Mouse (Mus musculus) thymus, adult 2 months (tissue): Measurements from ENCODE around the gene Pagr1b. TPM values are rescaled to one million over a fixed set of nuclear protein-coding genes. Genes with fewer than 3 reads are reported as not detected.

Experiments
- DNase-seq: peaks from one replicate; pipeline ENCODE4 v3.0.0; 2021
- H3K27ac ChIP-seq: fragments of 200-500 bp; 2 replicates; pipeline ENCODE4 v1.5.1; 2012; ENCODE audit warnings: low read length, control low read depth; ENCODE audit not compliant: control insufficient read depth, insufficient read depth
- H3K27me3 ChIP-seq: fragments of 200-500 bp; 2 replicates; pipeline ENCODE4 v1.6.1; 2012; ENCODE audit warnings: mild to moderate bottlenecking, low read length, moderate library complexity, mixed read lengths; ENCODE audit not compliant: control insufficient read depth, insufficient read depth
- H3K36me3 ChIP-seq: fragments of 200-500 bp; 2 replicates; pipeline ENCODE4 v1.6.1; 2012; ENCODE audit warnings: mild to moderate bottlenecking, low read length, moderate library complexity; ENCODE audit not compliant: control insufficient read depth, insufficient read depth
- H3K4me1 ChIP-seq: fragments of 200-500 bp; replicated peaks from 2 replicates; pipeline ENCODE4 v1.6.1; 2012; ENCODE audit warnings: low read length; ENCODE audit not compliant: control insufficient read depth, insufficient read depth
- H3K4me3 ChIP-seq: fragments of 200-500 bp; 2 replicates; pipeline ENCODE4 v1.5.1; 2012; ENCODE audit warnings: mild to moderate bottlenecking, low read length, control low read depth, moderate library complexity; ENCODE audit not compliant: control insufficient read depth, insufficient read depth
- CTCF ChIP-seq: fragments of 200-500 bp; IDR thresholded peaks from 2 replicates; pipeline ENCODE4 v1.5.1; 2012; ENCODE audit warnings: mild to moderate bottlenecking, control low read depth, low read length, moderate library complexity, borderline replicate concordance; ENCODE audit not compliant: control insufficient read depth, poor library complexity, insufficient read depth; ENCODE audit errors: extremely low read depth
- POLR2A ChIP-seq: fragments of 200-500 bp; IDR thresholded peaks from 2 replicates; pipeline ENCODE4 v1.6.1; 2012; ENCODE audit warnings: mild to moderate bottlenecking, low read length, control low read depth, moderate library complexity; ENCODE audit not compliant: control insufficient read depth, poor library complexity, insufficient read depth; ENCODE audit errors: extremely low read depth
- WGBS: fragments of 180-500 bp; shearing (Covaris S2); methylation state at CpG from one replicate; pipeline ENCODE4 v1.1.7; 2018; 5-methylcytosine and 5-hydroxymethylcytosine counted together
- polyA plus RNA-seq: library from polyadenylated mRNA; depleted of rRNA; stranded (reverse); fragments of >200 nt; gene quantifications from 2 replicates; pipeline ENCODE4 v1.2.3, GENCODE M21; 2012; rRNA removed

Pagr1b gene
- polyA plus RNA-seq, 1 experiment, result 5.4 TPM

GRCm38 (mm10) chr7:126961965-126962364, 54.3 kb downstream of the Pagr1b start:
- 95% methylated on average over 4 of the region's 4 CpGs for WGBS
- H3K36me3 ChIP-seq, result no peaks in the 10 kb centered on the region
- no peaks in the 10 kb centered on the region for H3K27me3 ChIP-seq
- H3K4me3 ChIP-seq, result no peak overlapping the region
- H3K4me1 ChIP-seq, result no peaks in the 10 kb centered on the region
- no peak overlapping the region for H3K27ac ChIP-seq
- no peak for DNase-seq
- TF ChIP-seq CTCF, result no peak
- TF ChIP-seq POLR2A, result no peak

DNA sequence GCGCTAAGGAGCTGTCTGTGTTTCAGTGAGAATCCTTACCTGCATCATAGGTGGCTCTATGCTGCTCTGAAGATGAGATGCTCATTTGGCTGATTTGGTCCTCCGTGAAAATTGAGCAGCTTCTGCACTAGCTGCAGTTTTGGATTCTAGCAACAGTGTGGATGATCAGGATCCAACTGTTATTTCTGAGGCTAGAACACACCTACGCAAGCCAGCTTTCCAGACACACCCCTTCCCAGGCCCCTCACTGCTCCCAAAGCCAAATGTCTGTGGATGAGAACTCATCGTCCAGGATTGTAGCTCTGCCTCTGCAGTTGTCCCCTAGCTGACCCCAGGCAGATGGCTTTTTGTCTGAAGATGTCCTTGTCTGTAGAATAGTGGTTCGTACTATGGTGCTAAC, 55.2 kb downstream of the Pagr1b start:
- Histone ChIP-seq H3K4me1 (no peaks in the 10 kb centered on the region), H3K4me3 (no peak overlapping the region), H3K27me3 (no peaks in the 10 kb centered on the region), H3K36me3 (no peaks in the 10 kb centered on the region), H3K27ac (no peak overlapping the region)
- no peak for DNase-seq
- WGBS, result 100% methylated on average over 5 of the region's 5 CpGs
- no peak for TF ChIP-seq POLR2A
- no peak for TF ChIP-seq CTCF

DNA sequence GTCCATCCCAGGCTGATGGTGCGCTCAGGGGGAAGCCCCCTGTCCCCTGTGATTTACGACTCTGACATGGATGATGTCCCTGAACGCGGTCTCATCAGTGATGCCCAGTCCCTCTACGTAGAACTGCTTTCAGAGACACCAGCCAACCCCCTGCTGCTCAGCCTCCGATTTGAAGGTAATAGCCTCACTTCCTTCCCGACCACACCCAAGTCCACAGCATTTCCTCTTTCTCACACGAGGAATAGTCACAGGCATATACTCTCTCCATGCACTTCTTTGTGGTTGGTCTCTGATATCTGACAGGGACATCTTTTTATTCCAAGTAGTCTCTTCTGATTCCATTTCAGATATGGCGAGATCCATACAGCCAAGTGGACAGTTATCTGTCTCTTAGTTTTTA, 56.5 kb downstream of the Pagr1b start:
- H3K27ac ChIP-seq, result no peak overlapping the region
- 57% methylated on average over 9 of the region's 9 CpGs for WGBS
- no peaks in the 10 kb centered on the region for H3K36me3 ChIP-seq
- no peaks in the 10 kb centered on the region for H3K27me3 ChIP-seq
- H3K4me3 ChIP-seq, result no peak overlapping the region
- no peak for DNase-seq
- no peaks in the 10 kb centered on the region for H3K4me1 ChIP-seq
- no peak for TF ChIP-seq POLR2A
- no peak for TF ChIP-seq CTCF

DNA sequence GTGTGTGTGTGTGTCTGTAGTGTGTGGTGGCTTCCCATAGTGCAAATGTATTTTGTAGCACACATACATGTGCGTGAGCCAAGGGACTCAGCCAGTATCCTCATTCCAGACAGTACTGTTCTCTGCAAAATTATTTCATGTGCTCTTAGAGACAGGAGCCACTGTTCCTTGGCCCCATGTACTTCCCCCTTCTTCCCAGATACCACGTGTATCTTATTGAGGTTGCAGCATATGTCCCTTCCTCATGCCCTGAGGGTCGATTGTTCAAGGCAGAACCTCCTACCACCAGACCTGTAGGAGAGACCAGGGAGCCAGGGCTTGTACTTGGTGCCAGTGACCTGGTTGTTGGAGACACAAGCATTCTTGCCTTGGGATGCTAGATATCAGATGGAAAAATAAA, 61.2 kb downstream of the Pagr1b start:
- DNase-seq, result no peak
- WGBS, result 35% methylated on average over 3 of the region's 3 CpGs
- peaks cover 2% of the 10 kb centered on the region; the same call in 1 of the 2 replicates for H3K27me3 ChIP-seq

DNA sequence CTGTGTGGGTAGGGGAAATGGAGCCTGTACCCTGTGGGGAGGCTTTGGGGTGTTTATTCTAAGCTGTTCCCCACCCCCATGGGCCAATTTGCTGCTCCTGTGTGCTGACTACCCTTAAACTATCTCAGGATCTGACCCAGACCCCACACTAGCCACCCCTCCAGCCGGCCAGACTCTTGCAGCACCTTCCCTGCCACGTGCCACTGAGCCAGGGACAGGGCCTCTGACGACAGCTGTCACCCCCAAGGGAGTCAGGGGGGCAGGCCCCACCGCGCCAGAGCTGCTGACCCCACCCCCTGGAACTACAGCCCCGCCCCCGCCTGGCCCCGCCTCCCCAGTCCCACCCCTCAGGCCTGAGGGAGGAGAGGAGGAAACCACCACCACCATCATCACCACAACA, 63.6 kb downstream of the Pagr1b start:
- Histone ChIP-seq H3K27ac (no peak overlapping the region), H3K4me1 (peaks cover 11% of the 10 kb centered on the region), H3K27me3 (peaks cover 2% of the 10 kb centered on the region; the same call in 1 of the 2 replicates), H3K4me3 (no peak overlapping the region), H3K36me3 (no peaks in the 10 kb centered on the region)
- 4% methylated on average over 8 of the region's 8 CpGs for WGBS
- TF ChIP-seq POLR2A (no peak), CTCF (no peak)
- no peak for DNase-seq

More for the DNA sequence above, 61.2 kb downstream of the Pagr1b start:
- Histone ChIP-seq H3K36me3 (no peaks in the 10 kb centered on the region), H3K4me1 (0 out of 2 replicates have a peak, but pooled peaks cover 5% of the 10 kb centered on the region), H3K27ac (no peak overlapping the region), H3K4me3 (no peak overlapping the region)
- TF ChIP-seq POLR2A (no peak), CTCF (no peak)

- Histone ChIP-seq H3K27ac (no peak overlapping the region), H3K4me3 (no peak overlapping the region), H3K36me3 (no peaks in the 10 kb centered on the region), H3K27me3 (peaks cover 2% of the 10 kb centered on the region; the same call in 1 of the 2 replicates), H3K4me1 (peaks cover 11% of the 10 kb centered on the region)
- DNase-seq, result no peak
- no peak for TF ChIP-seq CTCF
- WGBS, result 54% methylated on average over 4 of the region's 4 CpGs
Observed at GRCm38 (mm10) chr7:126951741-126952140, 64.5 kb downstream of the Pagr1b start.

Other genes with a start within 250 kb of the Pagr1b start
- gene Ypel3, start 239.5 kb downstream of the Pagr1b start, polyA plus RNA-seq, result 622 and 685 TPM in 2 replicates
- gene Tbx6, start 235.0 kb downstream of the Pagr1b start, polyA plus RNA-seq, result 25.0 and 37.9 TPM in 2 replicates
- gene Ppp4c, start 224.0 kb downstream of the Pagr1b start, polyA plus RNA-seq, result 460 and 482 TPM in 2 replicates
- 2.9 and 3.3 TPM in 2 replicates for gene Fam57b, start 218.8 kb downstream of the Pagr1b start, polyA plus RNA-seq
- not detected in 2 replicates for gene 4930451I11Rik, start 184.8 kb downstream of the Pagr1b start, polyA plus RNA-seq
- gene Doc2a, start 169.1 kb downstream of the Pagr1b start, polyA plus RNA-seq, result 0.12 and 0.13 TPM in 2 replicates
- gene Hirip3, start 154.5 kb downstream of the Pagr1b start, polyA plus RNA-seq, result 18.7 and 24.6 TPM in 2 replicates
- 120 and 122 TPM in 2 replicates for gene Ino80e, start 154.1 kb downstream of the Pagr1b start, polyA plus RNA-seq
- gene Taok2, start 131.8 kb downstream of the Pagr1b start, polyA plus RNA-seq, result 182 and 198 TPM in 2 replicates
- 87.7 and 94.7 TPM in 2 replicates for gene Tmem219, start 93.6 kb downstream of the Pagr1b start, polyA plus RNA-seq
- gene Kctd13, start 87.6 kb downstream of the Pagr1b start, polyA plus RNA-seq, result 38.8 and 42.4 TPM in 2 replicates
- gene Asphd1, start 66.9 kb downstream of the Pagr1b start, polyA plus RNA-seq, result 0.33 and 0.35 TPM in 2 replicates
- gene Sez6l2, start 65.9 kb downstream of the Pagr1b start, polyA plus RNA-seq, result 2.9 and 3.7 TPM in 2 replicates
- gene Cdipt, start 40.6 kb downstream of the Pagr1b start, polyA plus RNA-seq, result 280 and 294 TPM in 2 replicates
- 0.34 and 1.0 TPM in 2 replicates for gene Cdiptos, start 40.4 kb downstream of the Pagr1b start, polyA plus RNA-seq
- gene Mvp, start 1.9 kb downstream of the Pagr1b start, polyA plus RNA-seq, result 42.5 and 64.9 TPM in 2 replicates
- gene Pagr1a, start 868 bp upstream of the Pagr1b start, polyA plus RNA-seq, result 11.9 and 12.7 TPM in 2 replicates
- 103 and 113 TPM in 2 replicates for gene Gm42742, start 4.6 kb upstream of the Pagr1b start, polyA plus RNA-seq
- gene Prrt2, start 4.7 kb upstream of the Pagr1b start, polyA plus RNA-seq, result 49.7 and 53.1 TPM in 2 replicates
- gene Maz, start 10.6 kb upstream of the Pagr1b start, polyA plus RNA-seq, result 954 and 1,846 TPM in 2 replicates
- 50.5 and 66.8 TPM in 2 replicates for gene Kif22, start 26.0 kb upstream of the Pagr1b start, polyA plus RNA-seq
- 0.73 and 1.2 TPM in 2 replicates for gene Zg16, start 70.8 kb upstream of the Pagr1b start, polyA plus RNA-seq
- gene AI467606, start 74.9 kb upstream of the Pagr1b start, polyA plus RNA-seq, result 518 and 532 TPM in 2 replicates
- gene Qprt, start 105.7 kb upstream of the Pagr1b start, polyA plus RNA-seq, result 8.0 and 10.1 TPM in 2 replicates
- 135 and 157 TPM in 2 replicates for gene Spn, start 121.3 kb upstream of the Pagr1b start, polyA plus RNA-seq
- gene Cd2bp2, start 179.6 kb upstream of the Pagr1b start, polyA plus RNA-seq, result 63.4 and 67.2 TPM in 2 replicates
- gene Tbc1d10b, start 192.0 kb upstream of the Pagr1b start, polyA plus RNA-seq, result 70.3 and 81.3 TPM in 2 replicates
- gene Mylpf, start 192.4 kb upstream of the Pagr1b start, polyA plus RNA-seq, result 10.7 and 12.3 TPM in 2 replicates
- 30.4 and 31.6 TPM in 2 replicates for gene Zfp553, start 216.6 kb upstream of the Pagr1b start, polyA plus RNA-seq
- 1,045 and 1,102 TPM in 2 replicates for gene Sept1, start 216.6 kb upstream of the Pagr1b start, polyA plus RNA-seq
- 91.3 and 102 TPM in 2 replicates for gene Zfp771, start 227.8 kb upstream of the Pagr1b start, polyA plus RNA-seq
- gene Dctpp1, start 244.2 kb upstream of the Pagr1b start, polyA plus RNA-seq, result 122 and 125 TPM in 2 replicates